Mouse (Mus musculus): Measurements from ENCODE around the gene Hoxa3. TPM values are rescaled to one million over a fixed set of nuclear protein-coding genes. Genes with fewer than 3 reads are reported as not detected.

The Hoxa3 gene
- polyA plus RNA-seq, 1 experiment from 2014 or later: not detected

MicroRNA genes within 50 kb of the gene (microRNA counts, 519-probe panel; counts per million panel counts)
- 177 counts per million, percentile 53 among the panel's probes with 10 or more counts for microRNA mmu-miR-196b

Small RNAs within 50 kb of the gene (microRNA-seq; reads per million reads assigned to microRNA genes)
- gene Mir196b: 23.6 reads per million, percentile 32 among the genes with 10 or more reads in this experiment

Other genes starting within 250 kb of the Hoxa3 start
- gene Skap2, start 200.8 kb downstream of the Hoxa3 start, polyA plus RNA-seq (2015; fragmentation: Nextera tagmentation; extraction: Ambion mirVana): 3.6 and 4.1 TPM in 2 replicates
- gene Hoxa1, start 55.0 kb downstream of the Hoxa3 start, polyA plus RNA-seq (2015; fragmentation: Nextera tagmentation; extraction: Ambion mirVana): not detected in 2 replicates
- gene Hoxa2, start 48.5 kb downstream of the Hoxa3 start, polyA plus RNA-seq (2015; fragmentation: Nextera tagmentation; extraction: Ambion mirVana): not detected in 2 replicates
- gene 5730596B20Rik, start 35.8 kb downstream of the Hoxa3 start, polyA plus RNA-seq (2015; fragmentation: Nextera tagmentation; extraction: Ambion mirVana): not detected in 2 replicates
- not detected in 2 replicates for gene Hoxa4, start 21.6 kb downstream of the Hoxa3 start, polyA plus RNA-seq (2015; fragmentation: Nextera tagmentation; extraction: Ambion mirVana)
- not detected in 2 replicates for gene Hoxa5, start 8.7 kb downstream of the Hoxa3 start, polyA plus RNA-seq (2015; fragmentation: Nextera tagmentation; extraction: Ambion mirVana)
- not detected in 2 replicates for gene Hoxa6, start 4.6 kb downstream of the Hoxa3 start, polyA plus RNA-seq (2015; fragmentation: Nextera tagmentation; extraction: Ambion mirVana)
- gene Gm28308, start within 50 bp of the Hoxa3 start, polyA plus RNA-seq (2015; fragmentation: Nextera tagmentation; extraction: Ambion mirVana): not detected in 2 replicates
- gene Hoxa7, start 8.5 kb upstream of the Hoxa3 start, polyA plus RNA-seq (2015; fragmentation: Nextera tagmentation; extraction: Ambion mirVana): not detected in 2 replicates
- gene Hoxa9, start 17.8 kb upstream of the Hoxa3 start, polyA plus RNA-seq (2015; fragmentation: Nextera tagmentation; extraction: Ambion mirVana): not detected in 2 replicates
- 0.09 TPM in 1 of 2 replicates, not detected in the other for gene Hoxa10, start 27.5 kb upstream of the Hoxa3 start, polyA plus RNA-seq (2015; fragmentation: Nextera tagmentation; extraction: Ambion mirVana)
- gene Hoxa11, start 32.5 kb upstream of the Hoxa3 start, polyA plus RNA-seq (2015; fragmentation: Nextera tagmentation; extraction: Ambion mirVana): 0.12 TPM in 1 of 2 replicates, not detected in the other
- not detected in 2 replicates for gene Hoxa13, start 47.5 kb upstream of the Hoxa3 start, polyA plus RNA-seq (2015; fragmentation: Nextera tagmentation; extraction: Ambion mirVana)
- not detected in 2 replicates for gene Evx1, start 100.2 kb upstream of the Hoxa3 start, polyA plus RNA-seq (2015; fragmentation: Nextera tagmentation; extraction: Ambion mirVana)

Data from forebrain, embryonic 13.5 days (tissue).